Mouse (Mus musculus): ENCODE data around the gene Mgat5. TPM values are rescaled to one million over a fixed set of nuclear protein-coding genes. Genes with fewer than 3 reads are reported as not detected.

Mgat5 gene
- total RNA-seq, 2 experiments from 2014 or later, result 18.3 to 21.4 TPM

DNA sequence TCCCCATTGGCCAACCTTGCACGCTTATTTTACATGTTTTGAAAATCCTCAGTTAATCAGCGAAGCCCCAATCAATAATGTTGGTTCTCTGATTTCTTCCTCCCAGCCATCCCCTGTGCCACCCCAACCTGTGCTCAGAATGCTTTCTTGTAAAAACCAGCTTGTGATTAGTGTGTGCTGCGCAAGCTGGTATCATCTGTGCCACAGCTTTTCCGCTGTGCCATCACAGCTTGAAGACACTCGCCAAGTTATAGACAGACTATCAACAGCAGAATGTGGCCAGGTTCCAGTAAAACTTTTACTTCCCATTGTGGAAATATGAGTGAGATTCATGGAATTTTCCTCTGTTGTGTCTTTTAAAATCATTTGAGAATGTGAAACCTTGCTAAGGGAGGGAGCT lies 190.9 kb downstream of the Mgat5 start:
- no peak for DNase-seq

DNA sequence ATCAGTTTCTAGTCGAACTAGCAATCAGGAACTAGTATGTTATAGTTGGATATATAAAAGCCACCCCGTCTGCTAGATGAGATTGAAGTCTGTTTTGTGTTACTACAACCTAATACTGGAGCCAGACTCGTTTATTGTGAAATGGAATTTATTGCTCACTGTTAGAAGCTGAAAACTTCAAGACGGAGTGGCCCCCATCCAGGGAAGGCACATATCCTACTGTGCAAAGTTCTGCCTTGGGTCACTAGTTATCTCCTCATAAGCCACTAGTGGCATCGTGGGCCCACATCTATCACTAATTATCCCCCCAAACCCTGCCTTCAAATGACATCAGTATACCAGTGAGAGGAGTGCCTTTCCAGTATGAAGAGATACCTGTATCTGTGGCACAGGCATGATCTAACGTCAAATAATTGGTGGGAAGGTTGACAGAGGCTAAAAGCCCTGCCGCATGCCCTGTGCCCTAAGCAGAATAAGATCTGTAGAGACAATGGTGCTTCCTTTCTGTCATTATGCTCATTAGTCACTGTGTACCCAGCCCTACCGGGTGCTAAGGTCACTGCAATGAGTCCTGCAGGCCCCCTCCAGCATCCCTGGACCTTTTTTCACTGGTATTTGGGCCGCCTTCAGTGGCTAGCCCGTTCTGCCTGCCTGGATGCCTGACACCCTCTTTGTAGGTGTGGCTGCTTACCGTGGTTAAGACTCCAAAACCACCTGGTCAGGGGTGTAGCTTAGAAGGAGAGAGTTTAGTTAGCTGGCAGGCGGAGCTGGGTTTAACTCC lies 191.9 kb downstream of the Mgat5 start:
- no peak for DNase-seq

DNA sequence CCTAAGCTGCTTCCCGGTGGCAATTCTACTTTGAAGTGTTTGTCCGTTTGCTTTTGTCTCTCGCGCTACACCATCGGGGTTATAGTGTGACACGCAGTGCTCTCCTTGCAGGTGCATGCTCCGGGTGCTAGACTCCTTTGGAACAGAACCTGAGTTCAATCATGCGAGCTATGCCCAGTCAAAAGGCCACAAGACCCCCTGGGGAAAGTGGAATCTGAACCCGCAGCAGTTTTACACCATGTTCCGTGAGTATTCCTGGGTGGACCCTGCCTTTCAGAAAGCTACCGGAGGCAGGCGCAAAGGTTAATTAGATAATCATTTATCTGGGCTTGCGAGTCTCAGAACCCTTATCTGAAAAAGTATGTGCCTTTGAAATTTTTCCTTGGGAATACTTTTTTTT lies 192.6 kb downstream of the Mgat5 start:
- DNase-seq, result no peak

DNA sequence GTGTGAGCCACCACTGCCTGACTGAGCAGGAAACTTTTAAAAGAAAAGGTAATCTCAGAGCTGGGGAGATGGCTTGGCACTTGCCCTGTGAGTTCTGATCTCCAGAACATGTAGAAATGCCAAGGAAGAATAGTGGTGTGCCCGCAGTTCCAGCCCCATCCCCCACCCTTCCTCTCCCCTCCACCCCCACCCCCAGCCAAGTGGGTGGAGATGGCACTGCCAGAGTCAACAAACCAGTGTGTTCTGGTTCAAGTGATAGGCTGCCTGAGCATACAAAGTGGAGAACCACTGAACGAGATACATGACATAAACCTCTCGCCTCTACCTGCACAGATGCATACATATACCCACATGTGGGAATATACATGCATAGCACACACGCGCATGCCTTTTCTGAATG lies 193.4 kb downstream of the Mgat5 start:
- no peak for DNase-seq

DNA sequence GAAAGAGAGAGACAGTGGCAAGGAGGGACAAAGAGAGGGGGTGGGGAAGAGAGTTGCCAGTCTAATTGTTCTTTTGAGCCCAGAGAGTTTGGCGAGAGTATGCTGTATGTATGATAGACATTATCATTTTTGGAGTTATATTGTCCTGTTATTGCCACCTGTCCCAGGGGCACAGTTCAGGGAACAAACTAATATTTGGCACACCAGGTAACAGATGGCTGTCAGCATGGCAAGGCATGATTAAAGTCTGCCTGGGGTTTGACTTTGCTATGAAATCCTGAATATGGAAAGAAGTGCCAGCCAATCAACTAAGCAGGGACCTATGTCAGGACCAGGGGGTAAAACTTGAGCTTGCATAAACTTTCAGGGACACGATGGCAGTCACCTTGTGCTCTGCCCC lies 195.4 kb downstream of the Mgat5 start:
- DNase-seq, result no peak

DNA sequence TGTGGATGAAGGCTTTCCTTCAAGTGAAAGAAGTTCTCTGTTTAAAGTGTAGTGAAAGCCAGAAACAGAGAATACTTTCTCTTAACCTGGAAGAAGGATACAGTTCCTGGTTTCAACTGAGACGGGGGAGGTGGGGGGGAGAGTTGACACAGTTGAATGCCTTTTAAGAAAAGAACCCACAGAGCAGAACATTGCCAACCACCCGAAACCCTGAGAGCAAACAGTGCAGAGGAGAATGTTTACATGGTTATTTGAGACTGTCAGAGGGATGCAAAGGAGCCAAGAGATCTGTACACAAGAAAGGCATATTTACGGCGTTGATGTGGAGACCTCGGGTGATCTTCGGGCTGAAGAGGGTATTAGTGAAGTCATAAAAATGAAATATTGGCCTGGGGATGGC lies 195.9 kb downstream of the Mgat5 start:
- DNase-seq, result no peak

DNA sequence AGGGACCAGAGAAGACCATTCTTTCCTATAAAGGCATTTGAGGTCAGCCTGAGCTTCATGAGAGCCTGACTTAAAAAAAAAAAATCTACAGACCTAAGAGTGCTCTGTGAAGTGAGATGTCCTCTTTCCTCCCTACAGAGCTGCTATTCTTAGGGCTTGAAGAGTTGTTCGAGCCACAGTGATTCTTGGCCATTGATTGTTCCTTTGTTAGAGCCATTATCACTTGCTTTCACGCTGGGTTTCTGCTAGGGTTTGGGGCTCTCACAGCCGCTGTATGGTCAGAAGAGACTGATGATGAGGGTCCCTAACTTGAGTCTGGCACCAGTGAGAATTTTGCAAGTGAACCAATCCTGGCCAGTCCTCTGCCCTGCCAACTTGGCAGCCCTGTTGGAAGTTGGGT lies 199.8 kb downstream of the Mgat5 start:
- DNase-seq, result no peak

DNA sequence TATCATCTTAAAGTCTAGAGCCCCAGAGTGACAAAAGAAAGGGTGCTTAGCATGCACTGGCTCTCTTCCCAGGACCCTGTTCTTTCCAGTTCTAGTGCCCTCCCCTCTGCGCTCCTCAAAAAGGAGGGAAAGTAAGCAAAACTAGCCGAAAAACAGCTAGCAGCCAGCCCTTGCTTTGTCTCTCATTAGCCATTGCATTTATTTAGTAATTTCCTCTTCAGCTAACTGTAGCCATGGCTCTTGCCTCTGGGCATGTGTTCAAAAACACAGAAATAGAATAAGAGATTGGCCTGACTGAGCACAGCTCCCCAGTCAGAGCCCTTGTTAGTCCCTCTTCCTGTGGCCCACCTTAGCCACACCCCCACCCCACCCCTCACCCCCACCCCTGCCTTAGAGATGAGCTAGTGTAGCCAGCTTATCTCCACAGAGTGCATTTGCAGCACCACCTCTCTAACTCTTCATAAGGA lies 204.2 kb downstream of the Mgat5 start:
- peak; percentile 17 for DNase-seq

DNA sequence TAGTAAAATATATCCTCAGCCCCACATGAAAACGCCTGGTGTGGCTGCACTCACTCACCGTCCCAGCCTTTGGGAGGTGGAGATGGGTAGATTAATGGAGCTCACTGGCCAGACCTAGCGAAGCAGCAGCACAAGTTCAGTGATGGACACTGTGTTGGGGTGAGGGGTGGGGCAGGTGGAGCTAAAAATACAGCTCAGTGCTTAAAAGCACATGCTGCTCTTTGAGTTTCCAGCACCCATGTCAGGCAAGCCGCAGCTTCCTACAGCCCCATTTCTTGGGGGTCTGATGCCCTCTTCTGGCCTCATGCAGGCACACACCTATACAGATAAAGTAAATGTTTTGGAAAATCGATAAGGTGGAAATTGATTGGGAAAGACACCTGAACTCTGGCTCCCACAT lies 204.7 kb downstream of the Mgat5 start:
- DNase-seq, result peak; percentile 28

DNA sequence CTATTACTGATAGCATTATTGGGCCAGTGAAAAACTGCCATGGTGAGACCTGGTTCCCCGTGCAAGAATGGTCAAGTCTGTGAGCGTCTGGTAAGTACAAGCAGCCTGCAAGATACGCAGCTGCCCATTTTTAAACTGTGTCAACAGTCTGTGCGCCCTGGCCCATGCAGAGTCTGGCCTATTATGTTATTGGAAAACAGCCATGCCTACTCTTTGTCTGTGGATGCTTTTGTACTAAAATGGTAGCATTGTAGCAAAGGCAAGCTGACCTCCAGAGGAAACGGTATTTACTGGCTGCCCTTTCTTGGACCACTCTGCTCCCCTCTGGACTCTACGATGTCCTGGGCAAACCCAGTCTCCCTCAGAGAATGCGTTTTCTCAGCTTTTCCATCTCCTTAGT lies 209.7 kb downstream of the Mgat5 start:
- no peak for DNase-seq

DNA sequence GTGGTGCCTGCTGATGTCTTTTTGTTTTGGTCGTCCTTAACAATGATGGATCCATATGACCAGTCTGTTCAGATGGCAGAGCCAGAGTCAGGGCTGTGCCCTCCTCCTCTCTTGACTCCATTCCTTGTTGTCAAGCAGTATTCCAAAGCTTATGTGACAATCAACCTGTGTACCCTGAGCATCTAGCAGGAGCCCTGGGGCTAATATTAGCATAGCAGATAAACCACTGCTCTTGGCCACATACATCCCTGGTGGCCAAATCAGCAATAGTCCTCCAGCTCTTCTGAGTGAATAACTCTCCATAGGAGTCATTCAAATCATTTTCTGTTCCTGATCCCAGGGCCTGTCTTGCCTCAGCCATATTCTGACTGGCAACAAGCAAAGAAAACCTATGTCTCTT lies 211.1 kb downstream of the Mgat5 start:
- no peak for DNase-seq

DNA sequence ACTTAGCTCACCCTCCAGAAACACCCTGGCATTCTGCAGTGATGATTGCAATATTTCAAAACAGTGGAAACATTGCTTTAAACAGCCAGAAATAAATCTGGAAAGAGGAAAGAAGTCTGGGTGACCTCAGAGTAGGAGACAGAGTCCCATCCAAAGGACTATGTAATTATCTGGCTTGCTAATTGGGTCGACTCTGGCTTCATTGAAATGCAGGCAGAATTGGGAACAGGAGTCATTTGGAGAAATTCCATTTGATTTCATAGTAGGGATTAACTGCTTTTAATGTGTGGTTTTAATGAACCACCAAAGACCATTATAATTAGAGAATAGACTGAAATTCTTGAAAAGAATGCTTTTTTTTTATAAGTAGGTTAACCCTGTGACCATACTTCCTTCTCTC lies 212.2 kb downstream of the Mgat5 start:
- no peak for DNase-seq

DNA sequence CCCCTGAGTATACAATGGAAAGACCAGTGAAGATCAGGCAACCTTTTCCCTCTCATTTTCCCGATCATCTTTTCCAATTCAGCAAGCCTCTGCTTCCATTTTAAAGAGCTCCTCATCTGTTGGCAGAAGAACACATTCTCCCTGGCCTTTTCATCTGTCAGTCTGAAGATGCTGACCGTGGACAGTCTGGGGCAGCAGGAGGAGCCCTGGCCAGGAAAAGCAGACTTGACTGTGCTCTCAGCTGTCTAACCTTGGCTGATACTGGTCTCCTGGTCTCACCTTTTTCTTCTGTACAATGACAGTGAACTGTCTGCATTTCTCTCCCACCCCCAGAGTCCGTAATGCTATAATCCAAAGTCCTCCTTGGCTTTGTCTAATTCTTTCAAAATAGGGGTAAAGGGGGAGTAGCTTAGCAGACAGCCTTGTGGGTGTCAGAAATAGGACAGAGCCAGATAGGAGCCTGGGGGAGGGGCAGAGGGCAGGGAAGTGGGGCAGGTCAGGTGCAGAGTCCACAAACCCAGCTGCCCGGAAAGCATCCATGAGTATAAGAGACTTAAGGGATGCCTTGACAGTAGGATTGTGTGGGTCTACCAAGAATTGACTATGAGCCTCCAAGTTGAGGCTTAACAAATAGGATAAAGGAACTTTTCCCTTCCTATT lies 214.2 kb downstream of the Mgat5 start:
- no peak for DNase-seq

DNA sequence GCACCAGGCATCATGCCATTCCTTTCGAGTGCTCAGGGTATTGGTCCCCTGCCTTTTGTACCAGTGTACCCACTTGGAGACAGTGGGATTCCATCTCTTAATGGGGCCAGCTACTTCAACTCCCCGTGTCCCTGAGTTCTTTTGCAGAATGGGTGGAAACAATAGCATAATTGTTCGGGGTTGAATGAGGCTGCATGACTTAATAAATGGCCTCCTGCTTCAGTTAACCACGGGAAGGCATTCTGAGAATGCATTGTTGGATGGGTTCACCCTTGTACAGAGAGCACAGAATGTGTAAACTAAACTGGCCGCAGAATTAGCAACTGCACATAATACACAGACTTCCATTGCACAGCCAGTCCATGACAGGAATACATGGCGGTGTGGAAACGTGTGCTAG lies 214.8 kb downstream of the Mgat5 start:
- DNase-seq, result no peak

DNA sequence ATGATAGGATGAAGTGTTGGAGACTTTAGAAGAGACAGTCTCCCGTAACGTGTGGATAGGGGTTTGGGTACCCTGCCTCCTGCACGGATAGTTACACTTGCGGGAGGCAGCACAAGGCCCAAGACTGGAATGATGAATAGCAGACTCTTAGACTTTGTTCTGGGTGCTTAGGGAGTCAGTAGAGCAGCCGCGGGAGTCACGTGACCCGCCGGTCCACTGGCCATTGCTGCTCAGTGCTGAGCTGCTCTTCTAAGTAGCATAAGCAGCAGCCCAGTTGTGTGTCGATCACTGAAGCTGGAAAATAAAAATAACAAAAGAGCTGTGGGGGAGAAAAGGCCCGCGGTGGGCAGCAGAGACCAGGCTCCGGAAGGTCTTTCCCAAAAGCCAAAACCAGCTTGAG lies 215.6 kb downstream of the Mgat5 start:
- no peak for DNase-seq

DNA sequence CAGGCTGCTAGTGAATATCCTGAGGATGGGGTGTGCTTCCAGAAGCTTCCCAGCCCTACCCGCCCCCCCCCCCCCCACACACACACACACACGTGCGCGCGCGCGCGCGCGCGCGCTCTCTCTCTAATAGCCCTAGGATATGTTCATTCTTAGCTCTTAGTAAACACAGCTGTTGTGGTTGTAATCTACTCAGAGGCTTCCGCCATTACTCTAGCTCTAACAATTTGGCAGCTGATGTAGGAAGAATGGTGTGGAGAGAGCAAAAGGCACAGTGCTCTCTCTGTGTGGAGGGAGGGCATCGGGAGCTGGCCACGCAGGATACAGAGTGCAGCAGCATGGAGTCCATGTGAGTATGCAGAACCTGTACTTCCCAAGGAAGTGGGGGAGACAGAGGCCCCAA lies 216.0 kb downstream of the Mgat5 start:
- DNase-seq, result no peak

DNA sequence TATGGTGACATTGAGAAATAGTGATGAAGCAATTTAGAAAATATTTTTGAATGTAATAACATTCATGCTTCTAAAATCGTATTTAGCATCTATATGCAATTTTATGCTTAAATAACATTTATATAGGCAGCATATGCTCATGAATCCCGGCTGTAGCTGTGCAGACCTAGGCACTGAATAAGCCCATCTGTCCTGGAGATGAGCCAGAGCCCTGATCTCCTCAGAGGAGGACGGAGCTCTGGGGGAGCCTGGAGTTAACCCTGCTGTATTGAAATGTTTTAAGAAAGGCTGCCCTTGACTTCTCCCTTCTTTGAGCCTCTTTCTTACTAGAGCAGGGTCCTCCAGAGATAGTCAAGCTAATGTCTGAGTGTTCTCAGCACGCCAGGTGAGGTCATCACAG lies 217.8 kb downstream of the Mgat5 start:
- no peak for DNase-seq

DNA sequence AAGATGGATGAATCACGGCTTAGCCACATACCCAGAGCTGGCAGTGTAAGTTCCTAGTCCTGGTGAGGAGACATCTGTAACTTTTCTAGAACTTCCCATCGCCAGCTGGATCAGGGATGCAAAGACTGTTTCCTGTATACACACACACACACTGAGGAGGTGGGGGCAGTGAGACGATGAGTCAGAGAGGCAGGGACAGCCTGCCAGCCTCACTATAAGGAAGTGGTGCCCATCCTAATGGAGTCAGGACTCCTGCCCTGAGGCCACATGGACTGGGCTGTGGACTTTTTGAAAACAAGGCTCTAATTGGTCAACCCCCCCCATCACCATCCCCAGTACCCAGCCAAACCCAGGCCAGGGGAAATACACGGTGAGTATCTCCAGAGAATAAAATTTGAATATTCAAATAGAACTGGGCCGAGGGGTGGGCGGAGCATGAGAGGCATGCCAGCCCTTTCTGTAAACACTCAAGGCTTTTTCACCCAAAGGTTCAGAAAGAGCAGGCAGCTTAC lies 220.3 kb downstream of the Mgat5 start:
- no peak for DNase-seq

DNA sequence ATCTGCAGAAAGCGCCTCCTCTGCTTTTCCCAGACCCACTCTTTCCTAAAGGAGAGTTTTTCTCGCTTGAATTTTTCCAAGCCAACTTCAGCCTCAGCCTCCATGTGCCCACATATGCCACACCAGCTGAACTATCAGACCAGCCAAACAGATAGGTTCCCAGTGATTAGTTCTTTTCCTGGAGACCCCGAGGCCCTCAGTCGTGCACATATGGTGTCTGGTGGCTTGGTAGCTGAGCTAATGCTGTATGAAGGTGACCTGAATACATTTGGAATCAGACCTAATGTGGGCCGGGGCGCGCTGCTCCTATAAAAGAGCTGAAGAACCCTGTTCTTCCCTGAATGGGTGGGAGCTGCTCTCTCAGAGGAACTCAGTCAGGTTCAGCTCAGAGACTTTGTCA lies 225.5 kb downstream of the Mgat5 start:
- DNase-seq, result no peak

DNA sequence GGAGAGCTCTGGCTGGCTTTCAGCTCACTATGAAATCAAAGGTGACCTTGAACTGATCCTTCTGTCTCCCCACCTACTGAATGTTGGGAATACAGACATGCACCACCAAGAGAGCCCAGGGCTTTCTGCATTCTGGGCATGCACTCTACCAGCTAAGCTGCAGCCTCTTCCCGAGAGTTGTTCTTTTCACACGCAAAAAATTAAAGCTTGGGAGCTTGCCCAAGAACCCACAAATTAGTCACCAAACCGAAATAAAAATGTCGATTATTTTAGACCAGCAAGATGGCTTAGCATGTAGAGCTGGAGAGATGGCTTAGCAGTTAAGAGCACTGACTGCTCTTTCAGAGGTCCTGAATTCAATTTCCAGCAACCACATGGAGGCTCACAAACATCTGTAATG lies 230.0 kb downstream of the Mgat5 start:
- no peak for DNase-seq

DNA sequence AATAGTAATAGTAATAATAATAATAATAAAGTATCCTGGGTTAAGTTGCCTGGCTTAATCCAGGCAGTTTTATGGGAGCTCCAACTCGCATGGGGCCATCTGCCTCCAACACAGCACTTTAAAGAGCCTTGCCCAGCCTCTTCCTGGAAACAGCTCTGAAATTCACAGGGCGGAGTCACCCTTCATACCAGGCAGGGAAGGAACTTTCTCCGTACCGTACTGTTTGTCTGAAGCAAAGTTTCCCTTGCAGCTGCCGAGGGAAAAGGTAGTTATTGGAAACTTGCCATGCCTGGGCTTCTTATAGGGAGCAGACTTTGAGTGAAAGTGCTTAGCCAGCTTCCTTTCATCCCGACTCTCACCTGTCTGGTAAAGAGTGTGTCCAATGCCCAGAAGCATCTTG lies 232.3 kb downstream of the Mgat5 start:
- DNase-seq, result no peak

DNA sequence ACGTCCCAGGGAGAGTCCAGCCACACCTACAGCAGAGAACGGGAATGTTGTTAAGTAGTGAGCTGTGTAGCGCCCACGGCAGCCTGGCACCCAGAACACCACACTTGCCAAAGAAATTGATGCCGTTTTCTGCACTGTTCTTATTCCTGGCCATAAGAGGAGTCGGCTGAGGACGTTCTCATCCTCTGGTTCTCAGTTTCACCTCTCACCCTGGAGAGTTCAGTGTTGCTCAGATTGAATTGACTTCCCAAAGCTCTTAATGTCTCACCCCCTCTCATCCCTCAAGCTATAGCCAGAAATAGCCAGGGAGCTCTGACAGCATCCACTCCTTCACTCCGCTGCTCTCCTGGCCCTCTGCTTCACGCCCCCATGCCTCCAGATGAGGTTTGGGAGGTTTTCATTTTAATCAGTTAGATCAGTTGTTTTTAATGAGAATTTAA lies 234.7 kb downstream of the Mgat5 start:
- no peak for DNase-seq

DNA sequence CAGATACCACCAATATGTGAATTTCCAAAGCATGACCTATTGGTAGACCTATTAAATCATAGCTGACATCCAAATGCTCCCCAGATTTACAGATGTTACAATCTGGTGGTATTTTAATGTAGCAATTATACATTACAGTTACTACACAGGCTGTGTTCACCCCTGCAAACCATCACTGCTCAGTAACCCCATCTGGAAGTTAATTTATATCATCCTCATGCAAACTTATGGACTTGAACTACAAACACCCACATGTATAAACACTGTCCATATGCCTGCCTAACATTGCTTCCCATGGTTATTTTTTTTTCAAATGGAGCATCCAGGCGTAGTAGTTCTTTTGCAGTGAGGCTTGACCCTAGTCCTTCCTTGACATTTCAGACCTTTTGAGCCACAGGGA lies 236.2 kb downstream of the Mgat5 start:
- DNase-seq, result no peak

DNA sequence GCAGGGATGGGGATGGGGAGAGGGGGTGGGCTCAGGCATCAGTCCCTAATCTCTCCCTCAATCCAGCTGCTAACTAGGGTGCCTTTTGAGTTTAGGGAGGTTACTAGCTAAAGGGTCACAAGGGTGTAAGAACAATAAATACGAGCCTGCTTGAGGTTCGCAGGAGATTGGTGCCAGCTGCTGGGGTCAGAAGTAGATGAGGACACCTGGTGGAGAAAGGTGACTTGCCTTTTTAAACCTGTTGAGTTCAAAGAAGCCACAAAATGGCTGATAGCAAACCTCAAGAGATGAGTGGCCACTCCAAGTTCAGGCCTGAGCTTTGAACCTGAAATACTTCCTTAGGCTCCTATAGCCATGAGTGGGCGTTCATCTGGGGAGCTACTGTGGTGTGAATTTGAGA lies 236.9 kb downstream of the Mgat5 start:
- DNase-seq, result no peak
